Mouse (Mus musculus) MEL (cell line): Measurements from ENCODE around the gene Aldh9a1. TPM values are rescaled to one million over a fixed set of nuclear protein-coding genes. Genes with fewer than 3 reads are reported as not detected.

Source experiments
- DNase-seq: peaks from one replicate; pipeline ENCODE4 v3.0.0; 2011; ENCODE audit warnings: low read depth, low spot score
- H3K27ac ChIP-seq: 2 replicates; pipeline ENCODE4 v1.5.1; 2012; ENCODE audit warnings: low read depth, mild to moderate bottlenecking, control low read depth, low read length, moderate library complexity; ENCODE audit not compliant: control insufficient read depth
- H3K27me3 ChIP-seq, 2 experiments: fragments of 150-350 bp in 1 of 2; sonication (generic) in 1 of 2; 2 replicates each; pipeline ENCODE4 v1.6.1; 2012; ENCODE audit warnings: low read length in 2 of 2, mild to moderate bottlenecking in 2 of 2, improper control_type of control experiment in 1 of 2, moderate library complexity in 1 of 2; ENCODE audit not compliant: insufficient read depth in 2 of 2, control insufficient read depth in 1 of 2
- H3K36me3 ChIP-seq, 2 experiments: 2 replicates each; pipeline ENCODE4 v1.6.1; 2012 to 2014; ENCODE audit warnings: low read length in 2 of 2, improper control_type of control experiment in 1 of 2, inconsistent platforms in 1 of 2, mild to moderate bottlenecking in 1 of 2; ENCODE audit not compliant: insufficient read depth in 2 of 2, control insufficient read depth in 1 of 2
- H3K4me1 ChIP-seq, 2 experiments: fragments of 150-350 bp in 1 of 2; sonication (generic) in 1 of 2; 2 replicates each; pipeline ENCODE4 v1.6.1; 2012; ENCODE audit warnings: low read length in 2 of 2, improper control_type of control experiment in 1 of 2, mild to moderate bottlenecking in 1 of 2; ENCODE audit not compliant: insufficient read depth in 2 of 2, control insufficient read depth in 1 of 2
- H3K4me3 ChIP-seq, 2 experiments: fragments of 150-350 bp in 1 of 2; sonication (generic) in 1 of 2; 2 replicates each; pipeline ENCODE4 v1.5.1; 2012; ENCODE audit warnings: low read depth in 2 of 2, low read length in 2 of 2, mild to moderate bottlenecking in 2 of 2, moderate library complexity in 2 of 2, control low read depth in 1 of 2, improper control_type of control experiment in 1 of 2; ENCODE audit not compliant: control insufficient read depth in 1 of 2, insufficient read depth in 1 of 2
- H3K79me2 ChIP-seq: 2 replicates; pipeline ENCODE4 v1.6.1; 2012; ENCODE audit warnings: mild to moderate bottlenecking, low read length, moderate library complexity; ENCODE audit not compliant: control insufficient read depth, poor library complexity, insufficient read depth
- H3K9ac ChIP-seq: 2 replicates; pipeline ENCODE4 v1.6.1; 2012; ENCODE audit warnings: low read depth, mild to moderate bottlenecking, control low read depth, low read length, moderate library complexity; ENCODE audit not compliant: control insufficient read depth, poor library complexity, severe bottlenecking
- H3K9me3 ChIP-seq: fragments of 150-350 bp; sonication (generic); replicated peaks from 2 replicates; pipeline ENCODE4 v1.6.1; 2012; ENCODE audit warnings: mild to moderate bottlenecking, low read length, improper control_type of control experiment, moderate library complexity; ENCODE audit not compliant: insufficient read depth
- CHD2 ChIP-seq: IDR thresholded peaks from 2 replicates; pipeline ENCODE4 v1.6.1; 2011; ENCODE audit warnings: low read length, improper control_type of control experiment
- CTCF ChIP-seq, 3 experiments: IDR thresholded peaks in 2 of 3; conservative IDR thresholded peaks in 1 of 3; 2 replicates each; pipeline ENCODE4 v1.5.1; 2011 to 2012; ENCODE audit warnings: low read length in 3 of 3, low read depth in 2 of 3, mild to moderate bottlenecking in 2 of 3, improper control_type of control experiment in 1 of 3, inconsistent platforms in 1 of 3, mixed read lengths in 1 of 3, moderate library complexity in 1 of 3; ENCODE audit not compliant: control insufficient read depth in 1 of 3, insufficient read depth in 1 of 3, poor library complexity in 1 of 3, severe bottlenecking in 1 of 3
- ETS1 ChIP-seq: IDR thresholded peaks from 2 replicates; pipeline ENCODE4 v1.6.1; 2012; ENCODE audit warnings: low read depth, mild to moderate bottlenecking, inconsistent platforms, low read length, improper control_type of control experiment, moderate library complexity
- GABPA ChIP-seq: IDR thresholded peaks from 2 replicates; pipeline ENCODE4 v1.6.1; 2012; ENCODE audit warnings: low read depth, mild to moderate bottlenecking, inconsistent platforms, low read length, improper control_type of control experiment, moderate library complexity
- GATA1 ChIP-seq: IDR thresholded peaks from 2 replicates; pipeline ENCODE4 v1.6.1; 2011; ENCODE audit warnings: low read depth, low read length, improper control_type of control experiment
- HCFC1 ChIP-seq: IDR thresholded peaks from 2 replicates; pipeline ENCODE4 v1.6.1; 2012; ENCODE audit warnings: low read depth, mild to moderate bottlenecking, inconsistent platforms, low read length, improper control_type of control experiment, moderate library complexity
- JUND ChIP-seq: IDR thresholded peaks from 2 replicates; pipeline ENCODE4 v1.6.1; 2011; ENCODE audit warnings: low read depth, mild to moderate bottlenecking, improper control_type of control experiment, low read length
- KAT2A ChIP-seq: conservative IDR thresholded peaks from 2 replicates; pipeline ENCODE4 v1.6.1; 2012; ENCODE audit warnings: low read depth, low read length, improper control_type of control experiment, inconsistent platforms
- MAX ChIP-seq: IDR thresholded peaks from 2 replicates; pipeline ENCODE4 v1.6.1; 2011; ENCODE audit warnings: low read length, improper control_type of control experiment
- MAZ ChIP-seq: IDR thresholded peaks from 2 replicates; pipeline ENCODE4 v1.6.1; 2012; ENCODE audit warnings: low read depth, mild to moderate bottlenecking, inconsistent platforms, low read length, improper control_type of control experiment
- MXI1 ChIP-seq: IDR thresholded peaks from 2 replicates; pipeline ENCODE4 v1.6.1; 2011; ENCODE audit warnings: mild to moderate bottlenecking, low read depth, low read length, improper control_type of control experiment
- MYC ChIP-seq: IDR thresholded peaks from 2 replicates; pipeline ENCODE4 v1.6.1; 2011; ENCODE audit warnings: low read depth, mild to moderate bottlenecking, low read length, improper control_type of control experiment, moderate library complexity
- NELFE ChIP-seq: IDR thresholded peaks from 2 replicates; pipeline ENCODE4 v1.6.1; 2011; ENCODE audit warnings: low read depth, low read length, improper control_type of control experiment
- POLR2A ChIP-seq, 2 experiments: IDR thresholded peaks; 2 replicates each; pipeline ENCODE4 v1.6.1; 2011 to 2012; ENCODE audit warnings: low read length in 2 of 2, mild to moderate bottlenecking in 2 of 2, control low read depth in 1 of 2, improper control_type of control experiment in 1 of 2, low read depth in 1 of 2, moderate library complexity in 1 of 2; ENCODE audit not compliant: control insufficient read depth in 1 of 2, insufficient read depth in 1 of 2, poor library complexity in 1 of 2
- POLR2AphosphoS2 ChIP-seq: IDR thresholded peaks from 2 replicates; pipeline ENCODE4 v1.6.1; 2011; ENCODE audit warnings: low read length, improper control_type of control experiment
- POLR2AphosphoS5 ChIP-seq: IDR thresholded peaks from 2 replicates; pipeline ENCODE4 v1.6.1; 2012; ENCODE audit warnings: low read depth, borderline replicate concordance, mild to moderate bottlenecking, inconsistent platforms, low read length, moderate library complexity, mixed read lengths
- RAD21 ChIP-seq: IDR thresholded peaks from 2 replicates; pipeline ENCODE4 v1.6.1; 2011; ENCODE audit warnings: mild to moderate bottlenecking, low read depth, low read length, improper control_type of control experiment
- RCOR1 ChIP-seq: IDR thresholded peaks from 2 replicates; pipeline ENCODE4 v1.6.1; 2012; ENCODE audit warnings: low read depth, mild to moderate bottlenecking, inconsistent platforms, low read length, improper control_type of control experiment
- SIN3A ChIP-seq: IDR thresholded peaks from 2 replicates; pipeline ENCODE4 v1.6.1; 2012; ENCODE audit warnings: low read length, improper control_type of control experiment, inconsistent platforms
- SMC3 ChIP-seq: IDR thresholded peaks from 2 replicates; pipeline ENCODE4 v1.6.1; 2011; ENCODE audit warnings: low read depth, low read length, improper control_type of control experiment
- TBP ChIP-seq: IDR thresholded peaks from 2 replicates; pipeline ENCODE4 v1.8.0; 2011; ENCODE audit warnings: low read depth, low read length, improper control_type of control experiment
- TCF12 ChIP-seq: IDR thresholded peaks from 2 replicates; pipeline ENCODE4 v1.6.1; 2014; ENCODE audit warnings: low read depth, mild to moderate bottlenecking, inconsistent platforms, low read length, improper control_type of control experiment, moderate library complexity
- UBTF ChIP-seq: IDR thresholded peaks from 2 replicates; pipeline ENCODE4 v1.6.1; 2012; ENCODE audit warnings: low read depth, mild to moderate bottlenecking, inconsistent platforms, low read length, improper control_type of control experiment, moderate library complexity, borderline replicate concordance; ENCODE audit not compliant: insufficient read depth
- USF2 ChIP-seq, 2 experiments: IDR thresholded peaks; 2 replicates each; pipeline ENCODE4 v1.6.1; 2011 to 2012; ENCODE audit warnings: improper control_type of control experiment in 2 of 2, low read length in 2 of 2, borderline replicate concordance in 1 of 2, inconsistent platforms in 1 of 2, low read depth in 1 of 2, mild to moderate bottlenecking in 1 of 2; ENCODE audit not compliant: insufficient read depth in 1 of 2
- ZC3H11A ChIP-seq: IDR thresholded peaks from 2 replicates; pipeline ENCODE4 v1.6.1; 2012; ENCODE audit warnings: low read depth, mild to moderate bottlenecking, inconsistent platforms, low read length, improper control_type of control experiment
- ZKSCAN1 ChIP-seq: IDR thresholded peaks from 2 replicates; pipeline ENCODE4 v1.6.1; 2012; ENCODE audit warnings: low read depth, mild to moderate bottlenecking, inconsistent platforms, low read length, improper control_type of control experiment, moderate library complexity
- ZMIZ1 ChIP-seq: IDR thresholded peaks from 2 replicates; pipeline ENCODE4 v1.6.1; 2012; ENCODE audit warnings: low read depth, mild to moderate bottlenecking, inconsistent platforms, low read length, improper control_type of control experiment, moderate library complexity
- ZNF384 ChIP-seq: IDR thresholded peaks from 2 replicates; pipeline ENCODE4 v1.6.1; 2012; ENCODE audit warnings: low read depth, mild to moderate bottlenecking, inconsistent platforms, low read length, improper control_type of control experiment
- polyA plus RNA-seq, 2 experiments: library from polyadenylated mRNA; stranded (reverse) in 1 of 2; unstranded in 1 of 2; fragments of >175 nt in 1 of 2; fragments of >200 nt in 1 of 2; gene quantifications; 2 replicates each; pipeline versions ENCODE4 v1.2.1 to v1.2.4; 2012; ENCODE audit warnings: low replicate concordance in 2 of 2, low read depth in 1 of 2; ENCODE audit not compliant: insufficient read length in 2 of 2, insufficient read depth in 1 of 2, missing spikeins in 1 of 2
- total RNA-seq: library from RNA; depleted of rRNA; stranded (reverse); fragments of 300-350 nt; gene quantifications from 2 replicates; pipeline ENCODE4 v1.2.3, GENCODE M21; 2012

The Aldh9a1 gene
- total and polyA plus RNA-seq, 3 experiments = 14.3 to 78.2 TPM; not detected in 1

DNA sequence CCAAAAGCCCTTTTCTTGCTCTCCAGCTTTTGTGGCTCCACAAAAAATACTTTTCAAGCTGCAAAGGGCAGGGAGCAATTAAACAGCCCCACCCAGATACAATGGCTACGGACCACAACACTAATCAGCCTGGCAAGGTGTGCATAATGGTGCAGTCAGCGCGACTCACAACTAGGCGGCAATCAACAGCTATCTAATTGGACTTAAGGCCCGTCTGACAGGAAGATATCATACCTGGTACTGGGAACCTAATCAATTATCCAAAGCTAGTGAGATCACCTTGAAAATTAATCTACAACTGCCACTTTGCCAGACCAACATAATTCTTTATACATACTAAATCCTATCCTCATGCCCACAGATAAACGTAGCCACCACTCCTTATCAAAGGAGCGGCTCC, 32.5 kb downstream of the Aldh9a1 start:
- H3K27me3 ChIP-seq = no peaks in the 10 kb centered on the region
- H3K9me3 ChIP-seq = no peaks in the 10 kb centered on the region
- no peak overlapping the region for H3K9ac ChIP-seq
- H3K27ac ChIP-seq = no peak overlapping the region
- DNase-seq = no peak
- H3K36me3 ChIP-seq = peaks cover 0 to 27% of the 10 kb centered on the region in 2 experiments; a peak in 2 of 4 replicates
- H3K4me3 ChIP-seq = no peak overlapping the region
- peaks cover 16 to 30% of the 10 kb centered on the region in 2 experiments for H3K4me1 ChIP-seq
- no peak for TF ChIP-seq GABPA
- no peak for TF ChIP-seq RAD21
- TF ChIP-seq MAZ = no peak
- TF ChIP-seq ZNF384 = no peak
- TF ChIP-seq USF2 (IDR thresholded peaks at IDR 0.05; ENCODE audit: borderline replicate concordance in 1 of 2, insufficient read depth in 1 of 2, low read depth in 1 of 2, low read length in 2 of 2) = no peak
- no peak for TF ChIP-seq MAX
- TF ChIP-seq CHD2 = no peak
- TF ChIP-seq ETS1 = no peak
- no peak for TF ChIP-seq NELFE
- TF ChIP-seq ZKSCAN1 = no peak
- no peak for TF ChIP-seq KAT2A
- no peak for TF ChIP-seq TCF12
- TF ChIP-seq, all 39 proteins: peak for 0
- H3K79me2 ChIP-seq = no peaks in the 10 kb centered on the region

- H3K36me3 ChIP-seq = peaks cover 0 to 27% of the 10 kb centered on the region in 2 experiments; a peak in 2 of 4 replicates
These were observed 33.0 kb downstream of the Aldh9a1 start for GRCm38 (mm10) chr1:167382763-167383162.

More at GRCm38 (mm10) chr1:167382763-167383162, 33.0 kb downstream of the Aldh9a1 start:
- H3K27me3 ChIP-seq = no peaks in the 10 kb centered on the region
- H3K4me1 ChIP-seq = peaks cover 16 to 30% of the 10 kb centered on the region in 2 experiments
- no peaks in the 10 kb centered on the region for H3K9me3 ChIP-seq
- H3K27ac ChIP-seq = no peak overlapping the region
- H3K9ac ChIP-seq = no peak overlapping the region
- TF ChIP-seq ZNF384 (no peak), POLR2AphosphoS2 (no peak), UBTF (no peak), GABPA (no peak), RCOR1 (no peak), POLR2AphosphoS5 (no peak), ZMIZ1 (no peak), JUND (no peak), SMC3 (no peak), MYC (no peak), CTCF (IDR thresholded peaks at IDR 0.05 in 2 of 3, conservative IDR thresholded peaks at IDR 0.05 in 1 of 3; ENCODE audit: control insufficient read depth in 1 of 3, insufficient read depth in 1 of 3, low read depth in 2 of 3, low read length in 3 of 3, poor library complexity in 1 of 3, severe bottlenecking in 1 of 3) (no peak), ETS1 (no peak), GATA1 (no peak), SIN3A (no peak), HCFC1 (no peak), MXI1 (no peak), RAD21 (no peak), ZC3H11A (no peak), POLR2A (IDR thresholded peaks at IDR 0.05; ENCODE audit: control insufficient read depth in 1 of 2, insufficient read depth in 1 of 2, low read depth in 1 of 2, low read length in 2 of 2, poor library complexity in 1 of 2) (no peak), TBP (no peak)
- no peak overlapping the region for H3K4me3 ChIP-seq
- no peaks in the 10 kb centered on the region for H3K79me2 ChIP-seq
- no peak for DNase-seq
